Mouse (Mus musculus) forebrain, postnatal 0 days (tissue): ENCODE data around the gene Actr1b. TPM values are rescaled to one million over a fixed set of nuclear protein-coding genes. Genes with fewer than 3 reads are reported as not detected.
A peak's percentile ranks its signal among the peaks of the same experiment; 100 is the strongest.

Source experiments
- ATAC-seq: fragments of 200-750 bp; cut with Nextera tagmentation; 2 replicates; pipeline ENCODE4 v1.8.0; 2017; ENCODE audit warnings: mild to moderate bottlenecking, moderate library complexity
- DNase-seq: peaks from one replicate; pipeline ENCODE4 v3.0.0-alpha.2; 2015
- H3K27ac ChIP-seq: fragments of 300-500 bp; sonication (generic); 2 replicates; pipeline ENCODE4 v1.5.1; 2014; ENCODE audit warnings: low read depth, mild to moderate bottlenecking, antibody characterized with exemption, low read length, moderate library complexity, mixed read lengths
- H3K27me3 ChIP-seq: fragments of 300-500 bp; sonication (generic); 2 replicates; pipeline ENCODE4 v1.6.1; 2014; ENCODE audit warnings: mild to moderate bottlenecking, low read length, mixed read lengths; ENCODE audit not compliant: insufficient read depth
- H3K36me3 ChIP-seq: fragments of 300-500 bp; sonication (generic); 2 replicates; pipeline ENCODE4 v1.6.1; 2014; ENCODE audit warnings: mild to moderate bottlenecking, moderate library complexity; ENCODE audit not compliant: insufficient read depth
- H3K4me1 ChIP-seq: fragments of 300-500 bp; sonication (generic); 2 replicates; pipeline ENCODE4 v1.6.1; 2014; ENCODE audit warnings: antibody characterized with exemption; ENCODE audit not compliant: insufficient read depth
- H3K4me2 ChIP-seq: fragments of 300-500 bp; sonication (generic); 2 replicates; pipeline ENCODE4 v1.6.1; 2014; ENCODE audit warnings: low read depth, mild to moderate bottlenecking, moderate library complexity
- H3K4me3 ChIP-seq: fragments of 300-500 bp; sonication (generic); 2 replicates; pipeline ENCODE4 v1.5.1; 2014; ENCODE audit warnings: low read depth, low read length, mixed read lengths
- H3K9ac ChIP-seq: fragments of 300-500 bp; sonication (generic); 2 replicates; pipeline ENCODE4 v1.6.1; 2014; ENCODE audit warnings: mild to moderate bottlenecking
- H3K9me3 ChIP-seq: fragments of 300-500 bp; sonication (generic); 2 replicates; pipeline ENCODE4 v1.6.1; 2016; ENCODE audit warnings: low read length
- CTCF ChIP-seq: sonication (generic); IDR thresholded peaks from 2 replicates; pipeline ENCODE4 v1.5.1; 2016; ENCODE audit warnings: antibody characterized with exemption, control low read depth, low read depth
- WGBS: fragments of 180-500 bp; shearing (Covaris S2); extraction: QIAGEN DNeasy Blood & Tissue Kit; methylation state at CpG from one replicate; pipeline ENCODE4 v1.1.7; 2014; 5-methylcytosine and 5-hydroxymethylcytosine counted together
- polyA plus RNA-seq: library from polyadenylated mRNA; unstranded; fragments of >200 nt; fragmentation: Nextera tagmentation; extraction: Ambion mirVana; gene quantifications from 2 replicates; pipeline ENCODE4 v1.2.1, GENCODE M21; 2015
- total RNA-seq: library from RNA; depleted of rRNA; stranded (reverse); fragments of >200 nt; gene quantifications from 2 replicates; pipeline ENCODE4 v1.2.3, GENCODE M21; 2014

The Actr1b gene
- total and polyA plus RNA-seq, 2 experiments from 2014 or later = 102 to 137 TPM

- no peak for ATAC-seq
- no peaks in the 10 kb centered on the region for H3K4me1 ChIP-seq
- 43% methylated on average over 15 of the region's 15 CpGs for WGBS
- H3K27ac ChIP-seq = no peak overlapping the region
- no peak overlapping the region for H3K4me2 ChIP-seq
- DNase-seq = peak; percentile 11
- no peak overlapping the region for H3K4me3 ChIP-seq
- H3K9me3 ChIP-seq = no peaks in the 10 kb centered on the region
- TF ChIP-seq CTCF = peak; percentile 63
- no peaks in the 10 kb centered on the region for H3K27me3 ChIP-seq
- H3K36me3 ChIP-seq = no peaks in the 10 kb centered on the region
- no peak overlapping the region for H3K9ac ChIP-seq
Observed at GRCm38 (mm10) chr1:36746452-36746851, 32.2 kb upstream of the Actr1b start.

- no peaks in the 10 kb centered on the region for H3K9me3 ChIP-seq
- H3K27ac ChIP-seq = no peak overlapping the region
- H3K4me2 ChIP-seq = no peak overlapping the region
- WGBS = 36% methylated on average over 4 of the region's 4 CpGs
- ATAC-seq = no peak
- TF ChIP-seq CTCF = no peak
- no peak for DNase-seq
- H3K27me3 ChIP-seq = no peaks in the 10 kb centered on the region
- no peaks in the 10 kb centered on the region for H3K36me3 ChIP-seq
- H3K9ac ChIP-seq = no peak overlapping the region
- H3K4me3 ChIP-seq = no peak overlapping the region
- H3K4me1 ChIP-seq = no peaks in the 10 kb centered on the region
Observed at GRCm38 (mm10) chr1:36745661-36746060, 31.4 kb upstream of the Actr1b start.

GRCm38 (mm10) chr1:36744268-36744944 is 30.2 kb upstream of the Actr1b start:
- peak; percentile 90 for ATAC-seq
- Histone ChIP-seq H3K27ac (0 out of 2 replicates have a peak overlapping the region, but pooled peaks have one; percentile 35), H3K9ac (no peak overlapping the region), H3K4me2 (peak overlapping the region; percentile 47), H3K4me3 (peak overlapping the region; percentile 26), H3K36me3 (no peaks in the 10 kb centered on the region), H3K27me3 (no peaks in the 10 kb centered on the region), H3K9me3 (no peaks in the 10 kb centered on the region), H3K4me1 (no peaks in the 10 kb centered on the region)
- DNase-seq = peak; percentile 88
- 17% methylated on average over 17 of the region's 17 CpGs for WGBS
- TF ChIP-seq CTCF = peak; percentile 89

GRCm38 (mm10) chr1:36743046-36743445 is 28.8 kb upstream of the Actr1b start:
- Histone ChIP-seq H3K9ac (no peak overlapping the region), H3K4me1 (no peaks in the 10 kb centered on the region), H3K9me3 (no peaks in the 10 kb centered on the region), H3K36me3 (no peaks in the 10 kb centered on the region), H3K27me3 (no peaks in the 10 kb centered on the region), H3K27ac (no peak overlapping the region), H3K4me3 (no peak overlapping the region), H3K4me2 (no peak overlapping the region)
- TF ChIP-seq CTCF = no peak
- WGBS = 84% methylated on average over 9 of the region's 9 CpGs
- DNase-seq (no peak), ATAC-seq (no peak)

GRCm38 (mm10) chr1:36739231-36739630 is 25.0 kb upstream of the Actr1b start:
- Histone ChIP-seq H3K4me1 (no peaks in the 10 kb centered on the region), H3K27ac (no peak overlapping the region), H3K9ac (no peak overlapping the region), H3K27me3 (no peaks in the 10 kb centered on the region), H3K4me2 (no peak overlapping the region), H3K36me3 (no peaks in the 10 kb centered on the region), H3K9me3 (no peaks in the 10 kb centered on the region), H3K4me3 (no peak overlapping the region)
- no peak for ATAC-seq
- DNase-seq = no peak
- TF ChIP-seq CTCF = no peak
- WGBS = 50% methylated on average over 5 of the region's 5 CpGs

GRCm38 (mm10) chr1:36737300-36737699 is 23.1 kb upstream of the Actr1b start:
- H3K27me3 ChIP-seq = no peaks in the 10 kb centered on the region
- no peaks in the 10 kb centered on the region for H3K9me3 ChIP-seq
- peak; percentile 85 for TF ChIP-seq CTCF
- no peaks in the 10 kb centered on the region for H3K36me3 ChIP-seq
- DNase-seq = peak; percentile 88
- H3K4me1 ChIP-seq = no peaks in the 10 kb centered on the region
- H3K4me2 ChIP-seq = no peak overlapping the region
- peak; percentile 74 for ATAC-seq
- no peak overlapping the region for H3K27ac ChIP-seq
- H3K4me3 ChIP-seq = no peak overlapping the region
- WGBS = 9% methylated on average over 4 of the region's 4 CpGs
- no peak overlapping the region for H3K9ac ChIP-seq

- no peaks in the 10 kb centered on the region for H3K27me3 ChIP-seq
- ATAC-seq = no peak; the same call in 1 of the 2 replicates
- no peaks in the 10 kb centered on the region for H3K36me3 ChIP-seq
- H3K4me1 ChIP-seq = no peaks in the 10 kb centered on the region
- H3K4me2 ChIP-seq = no peak overlapping the region
- no peak for TF ChIP-seq CTCF
- 45% methylated on average over 4 of the region's 4 CpGs for WGBS
- no peak for DNase-seq
- no peaks in the 10 kb centered on the region for H3K9me3 ChIP-seq
- H3K4me3 ChIP-seq = no peak overlapping the region
- no peak overlapping the region for H3K27ac ChIP-seq
- H3K9ac ChIP-seq = no peak overlapping the region
Observed at GRCm38 (mm10) chr1:36724057-36724431, 9.8 kb upstream of the Actr1b start.
